Mouse (Mus musculus) thymus, adult 2 months (tissue): ENCODE results near the gene Scarb1. TPM values are rescaled to one million over a fixed set of nuclear protein-coding genes. Genes with fewer than 3 reads are reported as not detected.
A peak's percentile ranks its signal among the peaks of the same experiment; 100 is the strongest.
"Not testable (repeated sequence)": the region's sequence is repeated elsewhere in the genome, so short reads cannot be mapped to it uniquely, and the experiment has no call there.

Experiments
- DNase-seq: peaks from one replicate; pipeline ENCODE4 v3.0.0; 2021
- H3K27ac ChIP-seq: fragments of 200-500 bp; 2 replicates; pipeline ENCODE4 v1.5.1; 2012; ENCODE audit warnings: low read length, control low read depth; ENCODE audit not compliant: control insufficient read depth, insufficient read depth
- H3K27me3 ChIP-seq: fragments of 200-500 bp; 2 replicates; pipeline ENCODE4 v1.6.1; 2012; ENCODE audit warnings: mild to moderate bottlenecking, low read length, moderate library complexity, mixed read lengths; ENCODE audit not compliant: control insufficient read depth, insufficient read depth
- H3K36me3 ChIP-seq: fragments of 200-500 bp; 2 replicates; pipeline ENCODE4 v1.6.1; 2012; ENCODE audit warnings: mild to moderate bottlenecking, low read length, moderate library complexity; ENCODE audit not compliant: control insufficient read depth, insufficient read depth
- H3K4me1 ChIP-seq: fragments of 200-500 bp; replicated peaks from 2 replicates; pipeline ENCODE4 v1.6.1; 2012; ENCODE audit warnings: low read length; ENCODE audit not compliant: control insufficient read depth, insufficient read depth
- H3K4me3 ChIP-seq: fragments of 200-500 bp; 2 replicates; pipeline ENCODE4 v1.5.1; 2012; ENCODE audit warnings: mild to moderate bottlenecking, low read length, control low read depth, moderate library complexity; ENCODE audit not compliant: control insufficient read depth, insufficient read depth
- CTCF ChIP-seq: fragments of 200-500 bp; IDR thresholded peaks from 2 replicates; pipeline ENCODE4 v1.5.1; 2012; ENCODE audit warnings: mild to moderate bottlenecking, control low read depth, low read length, moderate library complexity, borderline replicate concordance; ENCODE audit not compliant: control insufficient read depth, poor library complexity, insufficient read depth; ENCODE audit errors: extremely low read depth
- POLR2A ChIP-seq: fragments of 200-500 bp; IDR thresholded peaks from 2 replicates; pipeline ENCODE4 v1.6.1; 2012; ENCODE audit warnings: mild to moderate bottlenecking, low read length, control low read depth, moderate library complexity; ENCODE audit not compliant: control insufficient read depth, poor library complexity, insufficient read depth; ENCODE audit errors: extremely low read depth
- WGBS: fragments of 180-500 bp; shearing (Covaris S2); methylation state at CpG from one replicate; pipeline ENCODE4 v1.1.7; 2018; 5-methylcytosine and 5-hydroxymethylcytosine counted together
- polyA plus RNA-seq: library from polyadenylated mRNA; depleted of rRNA; stranded (reverse); fragments of >200 nt; gene quantifications from 2 replicates; pipeline ENCODE4 v1.2.3, GENCODE M21; 2012; rRNA removed

Gene Scarb1
- polyA plus RNA-seq = 75.3 and 80.7 TPM in 2 replicates

DNA sequence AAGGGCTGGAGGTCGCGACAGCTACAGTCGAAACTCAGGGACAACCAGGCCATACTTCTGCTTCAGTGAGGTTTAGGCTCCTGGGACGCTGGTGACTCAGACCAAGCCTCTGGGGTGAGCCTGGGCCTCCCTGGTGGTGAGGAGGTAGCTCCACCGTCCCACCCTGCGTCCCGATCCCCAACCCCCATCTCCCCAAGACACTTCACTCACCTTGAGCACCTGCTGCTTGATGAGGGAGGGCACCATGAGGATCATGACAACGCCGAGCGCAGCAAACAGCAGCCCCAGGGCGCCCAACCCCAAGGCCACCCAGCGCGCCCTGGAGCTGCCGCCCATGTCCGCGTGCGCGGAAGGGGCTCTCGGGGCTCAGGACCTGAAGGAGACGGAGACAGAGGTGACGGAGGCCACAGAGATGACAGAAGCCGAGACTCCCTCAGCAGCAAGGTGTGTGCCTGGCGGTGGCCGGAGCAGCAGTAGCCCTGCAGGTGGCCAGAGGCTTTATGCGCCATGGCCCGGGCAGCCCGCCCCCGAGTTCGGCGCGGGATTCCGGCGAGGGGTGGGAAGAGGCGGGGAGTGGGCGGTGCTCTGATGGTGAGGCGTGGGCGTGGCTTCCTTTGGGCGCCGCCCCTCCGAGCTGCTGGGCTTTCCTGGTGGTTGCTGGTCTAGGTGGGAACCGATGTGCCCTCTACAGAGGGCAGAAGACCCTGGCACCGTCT is at the start of gene Scarb1:
Scarb1 (minus strand) TSS at position 548 of the 716 bp plus-strand sequence.
- DNase-seq = peak; percentile 87
- Histone ChIP-seq H3K4me3 (peak within 1 kb of the TSS; percentile 80), H3K27ac (no peak within 1 kb of the TSS), H3K36me3 (no peaks in the 10 kb centered on the region), H3K4me1 (peaks cover 26% of the 10 kb centered on the region), H3K27me3 (no peaks in the 10 kb centered on the region)
- WGBS = under 1% methylated on average over 42 of the region's 42 CpGs
- TF ChIP-seq CTCF (no peak), POLR2A (0 out of 2 replicates have a peak, but pooled peaks have one; percentile 49)

DNA sequence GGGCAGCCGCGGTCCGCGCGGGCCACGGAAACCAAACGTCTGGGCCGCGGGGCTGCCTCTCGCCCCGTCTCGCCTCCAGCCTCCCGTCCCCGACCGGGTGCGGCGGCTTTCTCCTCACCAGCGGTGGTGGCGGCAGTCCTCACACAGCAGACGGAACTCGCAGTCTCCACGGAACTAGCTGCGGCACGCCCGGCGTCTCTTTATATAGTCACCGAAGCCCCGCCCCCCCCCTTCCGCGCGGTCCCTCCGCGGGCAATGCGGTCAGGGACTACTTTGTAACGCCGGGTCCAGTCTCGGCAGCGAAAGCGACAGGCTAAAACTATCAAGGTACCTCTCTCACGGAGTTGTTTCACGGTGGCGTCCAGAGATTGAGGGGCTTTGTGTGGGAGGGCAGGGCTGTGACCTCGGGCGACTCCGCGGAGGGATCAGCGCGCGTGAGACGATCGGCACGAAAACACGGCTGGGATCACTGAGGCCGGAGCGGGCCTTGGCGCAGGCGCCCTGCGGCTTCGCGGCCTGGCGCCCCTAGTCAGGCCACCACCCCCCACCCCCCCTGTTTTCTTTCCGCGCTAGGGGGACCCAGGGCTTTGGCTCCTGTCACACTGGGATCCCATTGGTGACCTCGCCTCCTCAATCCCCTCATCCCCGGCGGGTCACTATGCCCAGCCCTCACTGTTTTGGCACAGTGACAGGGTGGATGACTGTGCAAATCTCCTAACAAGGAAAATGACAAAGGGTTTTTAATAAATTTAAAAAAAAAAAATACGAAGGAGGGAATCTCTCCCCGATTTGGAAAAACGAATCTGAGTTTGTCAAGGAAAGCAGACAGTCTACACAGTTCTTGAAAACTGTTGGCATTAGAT is 48.9 kb upstream of the Scarb1 start, which contains the start of gene Ubc:
Ubc (minus strand) TSS at position 624 of the 863 bp plus-strand sequence.
- Histone ChIP-seq H3K4me3 (peak within 1 kb of the TSS; percentile 95), H3K27me3 (no peaks in the 10 kb centered on the region), H3K36me3 (peaks cover 13% of the 10 kb centered on the region), H3K4me1 (peaks cover 25% of the 10 kb centered on the region), H3K27ac (peak within 1 kb of the TSS; percentile 80)
- no peak for TF ChIP-seq CTCF
- peak; percentile 100 for TF ChIP-seq POLR2A
- under 1% methylated on average over 68 of the region's 69 CpGs for WGBS
- peak; percentile 75 for DNase-seq

DNA sequence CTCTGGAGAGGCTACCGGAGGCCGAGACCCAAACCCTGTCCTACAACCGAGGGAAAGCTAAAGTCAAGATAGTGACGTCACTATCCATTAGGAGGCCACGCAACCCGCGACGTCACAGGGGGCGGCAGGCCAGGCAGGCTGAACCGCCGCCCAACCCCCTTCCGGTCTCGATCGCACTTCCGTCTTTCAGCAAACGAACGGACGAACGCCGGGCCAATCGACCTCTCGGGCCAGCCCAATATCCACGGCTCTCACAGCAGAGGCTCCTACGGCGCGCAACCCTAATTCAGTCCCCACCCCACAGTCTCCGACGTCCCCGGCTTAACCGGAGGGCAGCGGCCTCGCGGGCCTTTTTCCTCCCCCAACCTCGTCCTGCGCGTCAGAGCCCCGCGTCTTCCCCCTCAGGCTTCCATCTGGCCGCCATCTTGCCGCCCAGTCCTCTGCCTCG is 48.3 kb upstream of the Scarb1 start, which contains the start of gene Gm10382:
Gm10382 (plus strand) TSS at position 192 of the 448 bp plus-strand sequence.
- Histone ChIP-seq H3K27ac (peak within 1 kb of the TSS; percentile 80), H3K4me3 (peak within 1 kb of the TSS; percentile 95), H3K36me3 (peaks cover 19% of the 10 kb centered on the region), H3K27me3 (no peaks in the 10 kb centered on the region), H3K4me1 (peaks cover 20% of the 10 kb centered on the region)
- TF ChIP-seq POLR2A = no peak
- TF ChIP-seq CTCF = no peak
- WGBS = under 1% methylated on average over 41 of the region's 41 CpGs
- peak; percentile 81 for DNase-seq

GRCm38 (mm10) chr5:125388358-125389092 is 47.6 kb upstream of the Scarb1 start:
- Histone ChIP-seq H3K27ac (no peak overlapping the region; the same call in 1 of the 2 replicates), H3K27me3 (no peaks in the 10 kb centered on the region), H3K4me1 (peaks cover 16% of the 10 kb centered on the region), H3K4me3 (peak overlapping the region; percentile 95), H3K36me3 (peaks cover 20% of the 10 kb centered on the region)
- no peak for DNase-seq
- WGBS = 8% methylated on average over 13 of the region's 13 CpGs
- TF ChIP-seq POLR2A (no peak), CTCF (no peak)

- 94% methylated on average over 5 of the region's 6 CpGs for WGBS
- H3K4me3 ChIP-seq, H3K27me3 ChIP-seq, H3K27ac ChIP-seq, DNase-seq: not testable (repeated sequence)
- peaks cover 20% of the 10 kb centered on the region for H3K36me3 ChIP-seq
- peaks cover 13% of the 10 kb centered on the region for H3K4me1 ChIP-seq
These were observed 46.4 kb upstream of the Scarb1 start for GRCm38 (mm10) chr5:125387295-125387694.
